Mouse (Mus musculus): ENCODE measurements around the gene Olfr180. TPM values are rescaled to one million over a fixed set of nuclear protein-coding genes. Genes with fewer than 3 reads are reported as not detected.

Olfr180 gene
- total RNA-seq (2015) (not detected in 2 replicates), total RNA-seq (2017) (not detected in 2 replicates)

- ATAC-seq (ENCODE audit: poor library complexity, severe bottlenecking) = no peak
These were observed at the start of gene Olfr180 for GRCm38 (mm10) chr16:58929292-58929691. Gene Olfr180, minus strand, starts transcription at chr16:58929392.

- no peak for ATAC-seq (ENCODE audit: poor library complexity, severe bottlenecking)
These were observed 537 bp downstream of the Olfr180 start, which contains the start of gene Olfr181 for GRCm38 (mm10) chr16:58928655-58929054. Gene Olfr181, minus strand, starts transcription at chr16:58928755.

- ATAC-seq (ENCODE audit: poor library complexity, severe bottlenecking) = no peak
These were observed 37.2 kb downstream of the Olfr180 start, which contains the start of gene Olfr178 for GRCm38 (mm10) chr16:58891963-58892362. Gene Olfr178, minus strand, starts transcription at chr16:58892063.

GRCm38 (mm10) chr16:58884416-58884815 is 44.8 kb downstream of the Olfr180 start:
- no peak for ATAC-seq (ENCODE audit: poor library complexity, severe bottlenecking)

- no peak for ATAC-seq (ENCODE audit: poor library complexity, severe bottlenecking)
These were observed 54.5 kb downstream of the Olfr180 start, which contains the start of gene Olfr177 for GRCm38 (mm10) chr16:58874668-58875067. Gene Olfr177, minus strand, starts transcription at chr16:58874768.

Other genes with a start within 250 kb of the Olfr180 start
- gene Gpr15, start 210.3 kb downstream of the Olfr180 start, total RNA-seq (2015) = 1.8 and 3.1 TPM in 2 replicates
- 4.2 and 6.7 TPM in 2 replicates for gene Gpr15, start 210.3 kb downstream of the Olfr180 start, total RNA-seq (2017)
- 65.0 and 74.3 TPM in 2 replicates for gene Cldnd1, start 201.5 kb downstream of the Olfr180 start, total RNA-seq (2015)
- gene Cldnd1, start 201.5 kb downstream of the Olfr180 start, total RNA-seq (2017) = 16.9 and 25.2 TPM in 2 replicates
- not detected in 2 replicates for gene Olfr172, start 166.2 kb downstream of the Olfr180 start, total RNA-seq (2015)
- not detected in 2 replicates for gene Olfr172, start 166.2 kb downstream of the Olfr180 start, total RNA-seq (2017)
- gene Olfr173, start 129.1 kb downstream of the Olfr180 start, total RNA-seq (2015) = not detected in 2 replicates
- gene Olfr173, start 129.1 kb downstream of the Olfr180 start, total RNA-seq (2017) = not detected in 2 replicates
- gene Olfr175-ps1, start 102.6 kb downstream of the Olfr180 start, total RNA-seq (2015) = not detected in 2 replicates
- gene Olfr175-ps1, start 102.6 kb downstream of the Olfr180 start, total RNA-seq (2017) = not detected in 2 replicates
- gene Olfr177, start 54.6 kb downstream of the Olfr180 start, total RNA-seq (2015) = not detected in 2 replicates
- not detected in 2 replicates for gene Olfr177, start 54.6 kb downstream of the Olfr180 start, total RNA-seq (2017)
- gene Olfr178, start 37.3 kb downstream of the Olfr180 start, total RNA-seq (2015) = not detected in 2 replicates
- not detected in 2 replicates for gene Olfr178, start 37.3 kb downstream of the Olfr180 start, total RNA-seq (2017)
- not detected in 2 replicates for gene Olfr181, start 637 bp downstream of the Olfr180 start, total RNA-seq (2015)
- gene Olfr181, start 637 bp downstream of the Olfr180 start, total RNA-seq (2017) = not detected in 2 replicates
- gene Olfr183, start 66.0 kb upstream of the Olfr180 start, total RNA-seq (2015) = not detected in 2 replicates
- gene Olfr183, start 66.0 kb upstream of the Olfr180 start, total RNA-seq (2017) = not detected in 2 replicates
- not detected in 2 replicates for gene Olfr186, start 100.9 kb upstream of the Olfr180 start, total RNA-seq (2015)
- not detected in 2 replicates for gene Olfr186, start 100.9 kb upstream of the Olfr180 start, total RNA-seq (2017)
- gene Olfr187, start 110.4 kb upstream of the Olfr180 start, total RNA-seq (2015) = not detected in 2 replicates
- gene Olfr187, start 110.4 kb upstream of the Olfr180 start, total RNA-seq (2017) = not detected in 2 replicates
- not detected in 2 replicates for gene Olfr190, start 148.6 kb upstream of the Olfr180 start, total RNA-seq (2015)
- gene Olfr190, start 148.6 kb upstream of the Olfr180 start, total RNA-seq (2017) = not detected in 2 replicates
- gene Olfr191, start 160.4 kb upstream of the Olfr180 start, total RNA-seq (2015) = not detected in 2 replicates
- gene Olfr191, start 160.4 kb upstream of the Olfr180 start, total RNA-seq (2017) = not detected in 2 replicates
- gene Olfr193, start 182.5 kb upstream of the Olfr180 start, total RNA-seq (2015) = not detected in 2 replicates
- gene Olfr193, start 182.5 kb upstream of the Olfr180 start, total RNA-seq (2017) = not detected in 2 replicates
- gene Olfr194, start 191.7 kb upstream of the Olfr180 start, total RNA-seq (2015) = not detected in 2 replicates
- gene Olfr194, start 191.7 kb upstream of the Olfr180 start, total RNA-seq (2017) = not detected in 2 replicates
- not detected in 2 replicates for gene Olfr195, start 217.7 kb upstream of the Olfr180 start, total RNA-seq (2015)
- not detected in 2 replicates for gene Olfr195, start 217.7 kb upstream of the Olfr180 start, total RNA-seq (2017)
- gene Olfr196, start 241.1 kb upstream of the Olfr180 start, total RNA-seq (2015) = not detected in 2 replicates
- not detected in 2 replicates for gene Olfr196, start 241.1 kb upstream of the Olfr180 start, total RNA-seq (2017)

Measured in megakaryocyte, adult 5-6 weeks (primary cell).